In the genomic region with DNA sequence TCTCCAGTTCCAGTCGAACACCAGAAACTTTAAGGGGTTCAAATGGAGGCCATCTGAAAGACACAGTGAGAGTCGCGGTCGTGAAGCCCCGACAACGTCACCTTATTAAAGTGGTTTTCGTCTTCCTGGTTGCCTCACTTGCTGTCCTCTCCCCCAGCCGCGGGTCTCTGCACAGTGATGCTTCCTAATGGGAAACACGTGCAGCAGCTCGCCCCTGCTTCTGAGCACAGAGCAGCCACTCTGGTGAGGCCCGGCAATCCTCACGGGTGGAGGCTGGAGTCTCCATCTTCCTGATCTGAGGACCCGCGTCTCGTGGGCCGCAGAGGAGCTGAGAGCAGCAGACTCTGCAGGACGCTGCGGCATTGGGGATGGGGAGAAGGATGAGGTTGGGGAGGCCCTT, we compare ENCODE assay signal across 17 mouse cellular contexts. TPM values are rescaled to one million over a fixed set of nuclear protein-coding genes. Genes with fewer than 3 reads are reported as not detected.
A peak's percentile ranks its signal among the peaks of the same experiment; 100 is the strongest.
DNase-seq lines count a peak whose midpoint lies in the region; ATAC-seq and TF ChIP-seq lines count a peak whose summit lies in the region.
"Had no signal": no experiment of that assay in that cellular context is flagged by ENCODE, and none has a peak within 500 bp of the region (broad histone marks: within the 10 kb centered on the region; RNA-seq: fewer than 3 reads in every experiment).

No protein-coding gene starts in this region.

- 57% methylated on average over 19 of the region's 19 CpGs for WGBS in heart, embryonic 11.5 days (ENCODE audit: insufficient replicate concordance)
- WGBS in embryonic facial prominence, embryonic 10.5 days = 45% methylated on average over 19 of the region's 19 CpGs
- 14% methylated on average over 19 of the region's 19 CpGs for WGBS in limb, embryonic 12.5 days

- 0 out of 2 replicates have a peak overlapping the region, but pooled peaks have one; percentile 16 for H3K9ac ChIP-seq in heart, embryonic 11.5 days (ENCODE audit: low read depth, low read length)
- H3K9ac ChIP-seq in limb, embryonic 12.5 days (replicated peaks) = no peak overlapping the region
- H3K9ac ChIP-seq: kidney, embryonic 15.5 days; liver, postnatal 0 days had no signal

- no peak overlapping the region for H3K4me3 ChIP-seq in heart, embryonic 11.5 days (ENCODE audit: low read depth, low read length)
- peak overlapping the region; percentile 59 for H3K4me3 ChIP-seq in E14TG2a.4 (replicated peaks; ENCODE audit: low read length)
- peak overlapping the region; percentile 33 for H3K4me3 ChIP-seq in embryonic facial prominence, embryonic 10.5 days
- peak overlapping the region; percentile 26 for H3K4me3 ChIP-seq in limb, embryonic 12.5 days (replicated peaks)
- H3K4me3 ChIP-seq: kidney, embryonic 15.5 days had no signal

- no peaks in the 10 kb centered on the region for H3K36me3 ChIP-seq in heart, embryonic 11.5 days (ENCODE audit: control insufficient read depth, insufficient read depth, low read length)
- peaks cover 14% of the 10 kb centered on the region for H3K36me3 ChIP-seq in E14TG2a.4 (ENCODE audit: insufficient read depth, low read length)
- no peaks in the 10 kb centered on the region for H3K36me3 ChIP-seq in embryonic facial prominence, embryonic 10.5 days (replicated peaks)
- no peaks in the 10 kb centered on the region for H3K36me3 ChIP-seq in limb, embryonic 12.5 days
- H3K36me3 ChIP-seq: kidney, embryonic 15.5 days had no signal

- intact Hi-C loops in heart, postnatal 36 days (cut with DNase I) = no loop called here

- no peak overlapping the region for H3K27ac ChIP-seq in heart, embryonic 11.5 days (ENCODE audit: low read depth, low read length)
- peak overlapping the region; percentile 81 for H3K27ac ChIP-seq in embryonic facial prominence, embryonic 10.5 days (replicated peaks)
- H3K27ac ChIP-seq in limb, embryonic 12.5 days = peak overlapping the region; percentile 62; the same call in 1 of the 2 replicates
- H3K27ac ChIP-seq: kidney, embryonic 15.5 days had no signal

- no peaks in the 10 kb centered on the region for H3K27me3 ChIP-seq in heart, embryonic 11.5 days (ENCODE audit: control insufficient read depth, insufficient read depth, low read length)
- H3K27me3 ChIP-seq in E14TG2a.4 (ENCODE audit: insufficient read depth, low read length) = no peaks in the 10 kb centered on the region
- H3K27me3 ChIP-seq in embryonic facial prominence, embryonic 10.5 days (replicated peaks; ENCODE audit: low read depth, poor library complexity, severe bottlenecking) = no peaks in the 10 kb centered on the region
- peaks cover 10% of the 10 kb centered on the region; the same call in 1 of the 2 replicates for H3K27me3 ChIP-seq in limb, embryonic 12.5 days
- H3K27me3 ChIP-seq: kidney, embryonic 15.5 days had no signal

- no peaks in the 10 kb centered on the region for H3K9me3 ChIP-seq in heart, embryonic 11.5 days (replicated peaks; ENCODE audit: control insufficient read depth, low read length)
- H3K9me3 ChIP-seq in E14TG2a.4 (ENCODE audit: low read length) = no peaks in the 10 kb centered on the region
- H3K9me3 ChIP-seq in embryonic facial prominence, embryonic 10.5 days = no peaks in the 10 kb centered on the region
- no peaks in the 10 kb centered on the region for H3K9me3 ChIP-seq in limb, embryonic 12.5 days
- H3K9me3 ChIP-seq: kidney, embryonic 15.5 days had no signal

- ATAC-seq in heart, embryonic 11.5 days (replicated peaks; ENCODE audit: insufficient number of reproducible peaks, low FRiP score, low TSS enrichment) = no peak
- peak; percentile 69; the same call in 1 of the 2 replicates for ATAC-seq in limb, embryonic 12.5 days (ENCODE audit: insufficient number of reproducible peaks, insufficient read depth, low FRiP score, low TSS enrichment, low read depth)
- ATAC-seq: inflammation-experienced regulatory T-cells, adult 6 months; liver, postnatal 0 days had no signal

- DNase-seq in heart, postnatal 36 days = no peak
- peak; percentile 81 for DNase-seq in embryonic facial prominence, embryonic 10.5 days (ENCODE audit: low spot score)
- no peak for DNase-seq in layer of hippocampus, adult 8-10 months (ENCODE audit: low spot score in 2 of 2)
- no peak for DNase-seq in thymus, postnatal 10 days (ENCODE audit: low spot score in 2 of 2)
- DNase-seq: adrenal gland, postnatal 25 days; cerebellum, postnatal 10 days; liver, postnatal 0 days; lung, postnatal 4 days; right cerebral cortex, postnatal 25 days; thymus, postnatal 4 days had no signal

- H3K4me1 ChIP-seq in heart, embryonic 11.5 days (ENCODE audit: control insufficient read depth, insufficient read depth, low read length) = peaks cover 13% of the 10 kb centered on the region; the same call in 1 of the 2 replicates
- H3K4me1 ChIP-seq in E14TG2a.4 (replicated peaks; ENCODE audit: low read depth, low read length) = peaks cover 25% of the 10 kb centered on the region
- peaks cover 23% of the 10 kb centered on the region for H3K4me1 ChIP-seq in embryonic facial prominence, embryonic 10.5 days
- H3K4me1 ChIP-seq in limb, embryonic 12.5 days (replicated peaks) = peaks cover 36% of the 10 kb centered on the region
- H3K4me1 ChIP-seq: kidney, embryonic 15.5 days had no signal

- TF ChIP-seq CTCF in E14TG2a.4 (conservative IDR thresholded peaks at IDR 0.05; ENCODE audit: low read length) = no peak

- no peak overlapping the region for H3K4me2 ChIP-seq in heart, embryonic 11.5 days
- peak overlapping the region; percentile 52 for H3K4me2 ChIP-seq in limb, embryonic 12.5 days
- H3K4me2 ChIP-seq: kidney, embryonic 15.5 days had no signal

RNA-seq across cellular contexts. Expression of a gene that starts 11.1 kb away (rescaled TPM):
- 0.10 TPM in 1 of 2 replicates, not detected in the other for polyA plus RNA-seq in heart, embryonic 11.5 days (2014; fragmentation: Nextera tagmentation; extraction: Ambion mirVana)
- total RNA-seq in heart, postnatal 36 days (2021) = not detected
- polyA plus RNA-seq in embryonic facial prominence, embryonic 10.5 days (2016; fragmentation: Nextera tagmentation; extraction: Ambion mirVana) = 0.06 TPM in 1 of 2 replicates, not detected in the other
- 0.06 and 0.08 TPM in 2 replicates for polyA plus RNA-seq in limb, embryonic 12.5 days (2016; fragmentation: Nextera tagmentation; extraction: Ambion mirVana)
- 1 to 10 TPM in 1 of 4 experiments, under 1 TPM in 3; 0.18 to 1.4 (median 0.67) TPM for total RNA-seq in layer of hippocampus, adult 8-10 months (2022)
- total RNA-seq: adrenal gland, postnatal 25 days had no signal
- polyA plus RNA-seq: C2C12; heart, embryonic 16.5 days; liver, postnatal 0 days had no signal

RNA-seq across cellular contexts. Expression of a gene that starts 49.2 kb away (rescaled TPM):
- polyA plus RNA-seq in heart, embryonic 11.5 days (2014; fragmentation: Nextera tagmentation; extraction: Ambion mirVana) = 26.0 and 26.8 TPM in 2 replicates
- 10 to 100 TPM; 35.4 to 37.8 TPM for total RNA-seq in heart, postnatal 36 days (2021)
- polyA plus RNA-seq in embryonic facial prominence, embryonic 10.5 days (2016; fragmentation: Nextera tagmentation; extraction: Ambion mirVana) = 11.5 and 12.7 TPM in 2 replicates
- polyA plus RNA-seq in limb, embryonic 12.5 days (2016; fragmentation: Nextera tagmentation; extraction: Ambion mirVana) = 25.5 and 30.4 TPM in 2 replicates
- 1 to 10 TPM; 4.2 to 5.0 (median 4.7) TPM for total RNA-seq in layer of hippocampus, adult 8-10 months (2022)
